Mouse (Mus musculus): Measurements from ENCODE around the gene Traf4. TPM values are rescaled to one million over a fixed set of nuclear protein-coding genes. Genes with fewer than 3 reads are reported as not detected.
A peak's percentile ranks its signal among the peaks of the same experiment; 100 is the strongest.
"Not testable (repeated sequence)": the region's sequence is repeated elsewhere in the genome, so short reads cannot be mapped to it uniquely, and the experiment has no call there.

The Traf4 gene
- total RNA-seq, 2 experiments from 2014 or later: 2.9 to 4.0 TPM

DNA sequence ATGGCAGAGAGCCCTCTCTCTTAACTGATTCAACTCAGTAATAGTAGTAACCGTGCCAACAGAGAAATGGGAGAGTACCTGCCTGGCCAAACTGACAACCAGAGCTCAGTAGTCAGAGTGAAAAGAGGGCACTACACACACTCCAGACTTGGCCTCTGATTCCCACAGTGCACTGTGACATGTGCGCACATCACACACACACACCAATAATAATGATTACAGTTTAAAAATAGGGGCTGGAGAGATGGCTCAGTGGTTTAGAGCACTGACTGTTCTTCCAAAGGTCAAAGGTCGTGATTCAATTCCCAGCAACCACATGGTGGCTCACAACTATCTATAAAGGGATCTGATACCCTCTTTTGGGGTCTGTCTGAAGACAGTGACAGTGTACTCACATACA lies 27.4 kb downstream of the Traf4 start:
- no peak for DNase-seq

DNA sequence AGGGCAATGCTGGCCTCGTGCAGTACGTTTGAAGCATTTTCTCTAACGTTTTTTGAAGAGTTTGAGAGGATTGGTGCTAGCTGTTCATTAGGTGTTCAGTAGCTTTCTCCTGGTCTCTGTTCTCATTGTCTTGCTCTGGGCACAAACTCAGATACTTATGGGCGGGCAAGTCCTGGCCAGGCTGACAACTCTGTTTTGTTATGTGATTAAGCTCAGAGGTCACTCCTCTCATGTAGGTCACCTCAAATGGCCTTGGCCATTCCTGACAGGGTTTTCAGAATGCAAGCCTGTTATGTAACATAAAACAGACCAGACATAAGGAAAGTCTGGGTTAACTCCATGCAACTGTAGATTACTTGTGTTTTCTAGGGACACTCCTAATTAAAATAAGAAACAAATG lies 27.8 kb downstream of the Traf4 start:
- no peak for DNase-seq

GRCm38 (mm10) chr11:78136132-78136531 lies 29.3 kb downstream of the Traf4 start:
- no peak for DNase-seq

GRCm38 (mm10) chr11:78135314-78135713 lies 30.1 kb downstream of the Traf4 start:
- DNase-seq: not testable (repeated sequence)

- DNase-seq: no peak
These were observed 31.0 kb downstream of the Traf4 start for GRCm38 (mm10) chr11:78134344-78134743.

DNA sequence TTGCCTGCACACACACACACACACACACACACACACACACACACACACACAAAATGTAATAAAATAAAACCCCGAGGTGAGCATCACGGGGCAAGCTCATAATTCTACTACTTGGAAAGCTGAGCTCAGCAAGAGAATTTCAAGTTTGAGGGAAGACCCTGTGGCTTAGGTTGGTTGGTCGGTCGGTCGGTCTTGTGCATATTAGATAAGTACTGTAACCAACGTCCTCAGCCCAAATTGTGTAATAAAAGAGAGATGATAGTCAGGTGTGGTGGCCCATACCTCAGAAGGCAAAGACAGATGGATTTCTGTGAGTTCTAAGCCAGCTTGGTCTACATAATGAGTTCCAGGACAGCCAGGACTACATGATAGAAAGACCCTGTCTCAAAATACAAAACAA lies 31.5 kb downstream of the Traf4 start:
- no peak for DNase-seq

DNA sequence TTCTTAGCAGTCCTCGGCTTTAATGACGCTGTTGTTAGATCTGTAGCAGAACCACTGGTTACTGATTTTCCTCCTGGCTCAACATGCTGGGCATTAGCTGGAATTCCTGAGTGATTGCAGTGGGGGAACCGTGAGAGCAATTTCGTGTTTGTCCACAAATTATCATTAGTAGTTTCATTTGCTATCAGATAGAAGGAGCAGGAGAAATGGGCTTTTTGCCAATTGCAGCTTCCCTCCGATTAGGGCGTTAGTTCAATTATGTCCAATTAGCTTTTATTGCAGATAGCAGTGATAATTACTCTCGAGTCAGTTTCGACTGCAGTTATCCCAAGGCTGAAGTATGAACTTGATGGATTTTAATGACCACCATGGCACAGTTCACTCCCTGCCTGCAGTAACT lies 35.9 kb downstream of the Traf4 start:
- no peak for DNase-seq

DNA sequence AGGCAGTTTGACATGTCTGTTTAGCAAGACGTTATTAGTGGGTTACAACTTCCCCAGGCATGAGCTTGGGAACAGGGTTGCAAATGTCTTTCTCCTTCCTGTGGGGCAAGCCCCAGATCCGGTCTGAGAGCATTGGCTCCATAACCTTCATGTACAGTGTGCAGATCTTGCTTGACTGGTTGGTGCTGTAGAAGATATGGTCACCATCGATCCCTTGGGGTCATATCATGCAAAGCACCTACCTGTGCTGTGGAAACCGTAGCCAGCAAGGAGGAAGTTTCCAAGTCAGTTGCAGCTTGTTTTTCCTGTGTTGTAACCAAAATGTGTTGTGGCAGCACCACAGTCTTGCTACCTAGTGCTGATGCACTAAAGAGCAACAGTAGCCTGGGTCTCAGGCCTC lies 38.6 kb downstream of the Traf4 start:
- no peak for DNase-seq

DNA sequence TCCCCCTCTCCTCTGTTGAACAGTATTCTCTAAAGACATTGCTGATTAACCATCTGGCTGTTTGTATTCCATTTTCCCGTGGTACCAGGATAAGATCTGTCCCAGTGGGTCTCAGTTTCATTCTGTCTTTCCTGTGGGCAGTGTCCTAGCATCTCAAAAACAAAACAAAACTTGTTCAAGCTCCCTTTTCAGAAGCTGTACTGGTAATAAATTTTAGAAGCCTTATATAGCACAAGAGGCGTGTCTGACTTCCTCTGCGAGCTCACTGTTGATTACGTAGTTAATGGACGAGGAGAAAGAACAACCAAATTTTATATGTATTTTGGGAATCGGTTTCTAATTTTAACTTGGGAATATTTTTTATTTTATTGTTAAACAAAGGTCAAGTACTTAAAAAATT lies 39.7 kb downstream of the Traf4 start:
- no peak for DNase-seq

DNA sequence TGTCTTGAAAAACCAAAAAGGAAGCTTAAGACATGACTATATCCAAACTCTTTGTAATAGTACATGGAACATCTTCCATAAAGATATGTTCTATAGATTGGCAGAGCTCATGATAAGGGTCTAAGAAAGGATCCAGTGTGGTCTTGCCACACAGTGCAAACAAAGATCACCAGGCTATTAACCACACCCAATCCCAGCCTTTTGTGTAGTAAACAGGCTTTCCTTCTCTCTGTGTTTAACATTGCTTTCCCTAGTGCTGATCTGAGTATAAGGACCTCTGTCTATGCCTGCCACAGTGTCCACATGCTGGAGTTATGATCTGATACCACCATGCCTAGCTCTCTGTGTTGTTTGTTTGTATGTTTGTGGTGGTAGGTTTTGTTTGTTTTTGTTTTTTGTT lies 41.6 kb downstream of the Traf4 start:
- DNase-seq: no peak

GRCm38 (mm10) chr11:78122815-78123214 lies 42.6 kb downstream of the Traf4 start:
- DNase-seq: no peak

DNA sequence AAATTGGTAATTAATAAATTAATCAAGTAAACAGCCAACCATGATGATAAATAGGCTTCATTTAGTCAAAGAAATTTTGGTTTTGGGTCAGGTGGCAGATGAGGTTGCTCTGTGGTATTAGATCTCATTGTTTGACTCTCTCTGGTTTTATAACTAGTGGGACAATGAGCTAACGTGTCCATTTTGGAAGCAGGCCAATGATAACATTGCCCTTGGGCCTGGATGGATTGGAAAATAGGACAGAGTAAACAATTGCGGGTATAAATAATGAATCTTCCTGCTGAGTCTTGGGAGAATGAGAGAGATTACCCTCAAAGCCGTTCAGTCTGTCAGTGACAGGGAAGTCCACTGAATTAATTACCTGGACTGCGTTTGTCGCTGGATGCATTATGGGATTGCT lies 44.2 kb downstream of the Traf4 start:
- DNase-seq: no peak

- DNase-seq: no peak
These were observed 45.5 kb downstream of the Traf4 start for GRCm38 (mm10) chr11:78119898-78120297.

GRCm38 (mm10) chr11:78118467-78118866 lies 46.9 kb downstream of the Traf4 start:
- no peak for DNase-seq

DNA sequence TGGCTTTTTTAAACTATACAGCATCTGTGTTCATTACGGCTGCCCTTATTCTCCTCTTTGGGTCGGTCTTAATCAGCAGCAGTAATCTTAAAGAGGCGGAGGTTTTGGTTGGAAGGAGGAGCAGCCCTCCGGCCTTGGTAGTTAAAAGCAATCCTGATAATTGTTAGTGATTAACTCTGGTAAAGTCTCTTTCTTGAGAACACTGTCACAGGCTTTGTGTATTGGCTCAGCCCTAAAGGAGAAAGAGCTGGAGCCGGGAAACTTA lies 49.3 kb downstream of the Traf4 start:
- no peak for DNase-seq

DNA sequence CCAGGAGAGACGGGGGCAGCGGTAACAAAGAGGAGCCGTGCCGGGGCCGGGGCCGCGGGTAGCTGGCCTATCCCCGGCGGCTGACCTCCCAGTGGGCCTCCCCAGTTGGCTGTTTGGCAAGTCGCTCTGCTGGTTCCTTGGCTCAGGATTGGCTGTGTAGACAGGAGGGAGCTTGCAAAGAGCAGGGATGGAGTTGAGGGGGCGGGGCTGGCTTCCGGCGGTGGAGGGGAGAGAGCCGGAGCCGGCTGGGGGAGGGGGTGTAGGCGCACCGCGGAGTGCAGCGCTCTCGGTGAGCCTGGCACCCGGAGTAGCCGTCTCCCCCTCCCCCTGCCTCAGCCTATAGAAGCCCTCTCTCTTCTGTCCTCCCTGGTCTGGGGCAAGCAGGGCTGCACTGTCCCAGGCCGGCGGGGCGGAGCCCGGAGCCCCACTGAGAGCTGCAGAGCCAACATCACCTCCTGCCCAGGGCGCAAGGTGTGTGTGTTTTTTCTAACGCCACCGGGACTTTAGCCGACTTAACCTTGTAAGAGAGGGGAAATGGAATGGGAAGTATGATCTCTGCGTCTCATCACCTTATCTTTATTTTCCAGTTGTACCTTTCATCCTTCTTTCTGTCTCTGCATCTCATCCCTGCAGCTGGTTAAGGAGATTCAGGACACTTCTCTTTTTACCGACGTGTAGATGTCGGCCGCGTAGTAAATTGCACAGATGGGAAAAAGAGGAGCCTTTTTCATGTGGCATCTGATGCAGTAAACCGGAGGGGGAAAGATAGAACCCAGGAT lies 49.8 kb downstream of the Traf4 start:
- peak; percentile 96 for DNase-seq

DNA sequence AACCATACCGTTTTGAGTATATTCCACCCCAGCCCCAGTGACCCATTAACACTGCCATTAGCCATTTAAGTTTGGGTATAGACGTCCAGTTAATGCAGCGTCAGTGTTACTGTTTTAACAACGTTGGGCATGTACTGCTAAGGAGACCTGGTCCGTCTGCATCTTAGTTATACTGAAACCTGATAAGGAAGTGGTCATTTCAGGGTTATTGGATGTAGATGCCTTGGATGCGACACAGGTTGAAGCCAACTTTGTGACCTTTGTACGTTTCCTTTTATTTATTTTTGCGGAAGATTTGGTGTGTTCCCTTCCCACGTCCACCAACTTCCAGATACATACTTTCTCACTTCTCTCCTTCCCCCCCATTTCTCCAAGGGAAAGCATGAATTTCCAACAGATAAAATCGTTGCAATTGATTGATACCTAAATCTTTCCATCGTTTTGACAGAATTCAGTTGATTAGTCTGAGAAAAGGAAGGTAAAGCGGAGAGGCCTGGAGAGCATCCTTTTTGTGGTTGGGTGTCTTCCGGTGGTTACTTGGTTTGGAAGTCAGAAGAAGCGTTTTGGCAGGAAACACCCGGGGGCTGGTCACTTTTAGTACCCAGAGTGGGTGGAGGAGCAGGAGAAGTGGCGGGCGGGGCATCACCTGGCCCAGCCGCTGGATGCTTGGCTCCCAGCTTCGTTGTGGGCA lies 50.6 kb downstream of the Traf4 start:
- no peak for DNase-seq

- DNase-seq: no peak
These were observed 51.8 kb downstream of the Traf4 start for GRCm38 (mm10) chr11:78113616-78114015.

Small RNAs within 50 kb of the gene (microRNA-seq; reads per million reads assigned to microRNA genes)
- 0 reads per million in 2 experiments for gene Mir7653 (ENCODE audit: borderline replicate concordance in 2 of 2)

Other genes with a start within 250 kb of the Traf4 start
- gene Sez6, start 234.8 kb downstream of the Traf4 start, total RNA-seq (2021): under 1 TPM in 1 of 2 experiments, not detected in 1; 0.16 TPM
- 10 to 100 TPM; 14.2 to 18.2 TPM for gene Phf12, start 182.8 kb downstream of the Traf4 start, total RNA-seq (2021)
- gene Dhrs13, start 133.3 kb downstream of the Traf4 start, total RNA-seq (2021): 1 to 10 TPM in 1 of 2 experiments, under 1 TPM in 1; 0.59 to 1.1 TPM
- gene Flot2, start 127.7 kb downstream of the Traf4 start, total RNA-seq (2021): 10 to 100 TPM; 54.8 to 55.7 TPM
- gene Eral1, start 85.2 kb downstream of the Traf4 start, total RNA-seq (2021): 10 to 100 TPM; 19.3 to 20.6 TPM
- 1 to 10 TPM; 5.4 to 5.8 TPM for gene Fam222b, start 70.9 kb downstream of the Traf4 start, total RNA-seq (2021)
- gene Nek8, start 11.1 kb upstream of the Traf4 start, total RNA-seq (2021): 1 to 10 TPM in 1 of 2 experiments, under 1 TPM in 1; 0.99 to 1.2 TPM
- 1 to 10 TPM; 1.9 to 2.4 TPM for gene Tlcd1, start 11.1 kb upstream of the Traf4 start, total RNA-seq (2021)
- gene Rpl23a, start 18.0 kb upstream of the Traf4 start, total RNA-seq (2021): 100 to 1,000 TPM; 715 to 745 TPM
- gene Rab34, start 22.8 kb upstream of the Traf4 start, total RNA-seq (2021): 1 to 10 TPM; 5.0 to 7.3 TPM
- gene Proca1, start 27.8 kb upstream of the Traf4 start, total RNA-seq (2021): 1 to 10 TPM in 1 of 2 experiments, under 1 TPM in 1; 0.28 to 1.3 TPM
- 10 to 100 TPM; 37.4 to 47.4 TPM for gene Sdf2, start 80.2 kb upstream of the Traf4 start, total RNA-seq (2021)
- gene Supt6, start 80.4 kb upstream of the Traf4 start, total RNA-seq (2021): 10 to 100 TPM; 22.2 to 22.6 TPM
- gene 2610507B11Rik, start 96.2 kb upstream of the Traf4 start, total RNA-seq (2021): 100 to 1,000 TPM; 206 to 226 TPM
- gene BC030499, start 125.3 kb upstream of the Traf4 start, total RNA-seq (2021): 1 to 10 TPM in 1 of 2 experiments, under 1 TPM in 1; 0.82 to 1.4 TPM
- 1 to 10 TPM; 3.1 to 4.2 TPM for gene Spag5, start 135.9 kb upstream of the Traf4 start, total RNA-seq (2021)
- 1 to 10 TPM; 2.5 to 2.6 TPM for gene Aldoc, start 157.4 kb upstream of the Traf4 start, total RNA-seq (2021)
- gene Pigs, start 162.8 kb upstream of the Traf4 start, total RNA-seq (2021): 10 to 100 TPM; 18.3 to 20.4 TPM
- gene Unc119, start 177.9 kb upstream of the Traf4 start, total RNA-seq (2021): 10 to 100 TPM in 1 of 2 experiments, 1 to 10 TPM in 1; 8.4 to 10.5 TPM
- gene Foxn1, start 221.0 kb upstream of the Traf4 start, total RNA-seq (2021): not detected